Mouse (Mus musculus) heart, embryonic 15.5 days (tissue): Measurements from ENCODE around the gene Fabp1. TPM values are rescaled to one million over a fixed set of nuclear protein-coding genes. Genes with fewer than 3 reads are reported as not detected.

ENCODE experiments used
- ATAC-seq: fragments of 200-750 bp; cut with Nextera tagmentation; replicated peaks from 2 replicates; pipeline ENCODE4 v1.8.0; 2017; ENCODE audit warnings: low read depth, moderate TSS enrichment; ENCODE audit not compliant: insufficient number of reproducible peaks, insufficient read depth, low FRiP score
- H3K27ac ChIP-seq: fragments of 300-500 bp; sonication (generic); 2 replicates; pipeline ENCODE4 v1.5.1; 2015; ENCODE audit warnings: mild to moderate bottlenecking, inconsistent platforms
- H3K27me3 ChIP-seq: fragments of 300-500 bp; sonication (generic); 2 replicates; pipeline ENCODE4 v1.6.1; 2015; ENCODE audit warnings: inconsistent platforms
- H3K36me3 ChIP-seq: fragments of 300-500 bp; sonication (generic); 2 replicates; pipeline ENCODE4 v1.6.1; 2015; ENCODE audit warnings: mild to moderate bottlenecking, inconsistent platforms
- H3K4me1 ChIP-seq: fragments of 300-500 bp; sonication (generic); replicated peaks from 2 replicates; pipeline ENCODE4 v1.6.1; 2015; ENCODE audit warnings: inconsistent platforms
- H3K4me2 ChIP-seq: fragments of 300-500 bp; sonication (generic); 2 replicates; pipeline ENCODE4 v1.6.1; 2015; ENCODE audit warnings: inconsistent platforms, mild to moderate bottlenecking, moderate library complexity
- H3K4me3 ChIP-seq: fragments of 300-500 bp; sonication (generic); 2 replicates; pipeline ENCODE4 v1.5.1; 2015; ENCODE audit warnings: mild to moderate bottlenecking, inconsistent platforms
- H3K9ac ChIP-seq: fragments of 300-500 bp; sonication (generic); 2 replicates; pipeline ENCODE4 v1.6.1; 2015; ENCODE audit warnings: mild to moderate bottlenecking, inconsistent platforms
- H3K9me3 ChIP-seq: fragments of 300-500 bp; sonication (generic); replicated peaks from 2 replicates; pipeline ENCODE4 v1.6.1; 2016; ENCODE audit warnings: inconsistent platforms
- WGBS: fragments of 180-500 bp; shearing (Covaris S2); methylation state at CpG from one replicate; pipeline ENCODE4 v1.1.7; 2015; ENCODE audit warnings: mixed read lengths; 5-methylcytosine and 5-hydroxymethylcytosine counted together
- polyA plus RNA-seq: library from polyadenylated mRNA; unstranded; fragments of >200 nt; fragmentation: Nextera tagmentation; extraction: Ambion mirVana; gene quantifications from 2 replicates; pipeline ENCODE4 v1.2.1, GENCODE M21; 2015

Fabp1 gene
- polyA plus RNA-seq = 0.42 and 2.9 TPM in 2 replicates

DNA sequence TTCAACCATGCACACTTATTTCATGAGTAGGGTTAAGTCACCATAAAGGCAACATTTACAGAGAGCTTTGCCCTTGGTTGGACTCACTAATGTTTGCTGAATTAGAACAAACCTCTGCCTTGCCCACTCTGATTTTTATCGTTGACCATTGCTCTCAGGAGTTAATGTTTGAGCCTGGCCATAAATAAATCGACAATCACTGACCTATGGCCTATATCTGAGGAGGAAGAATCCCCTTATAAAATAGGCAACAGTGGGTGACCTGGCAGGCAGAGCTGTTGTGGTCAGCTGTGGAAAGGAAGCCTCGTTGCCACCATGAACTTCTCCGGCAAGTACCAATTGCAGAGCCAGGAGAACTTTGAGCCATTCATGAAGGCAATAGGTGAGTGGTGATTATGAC lies at the start of gene Fabp1:
Gene Fabp1, plus strand, starts transcription at position 216 of the 400 bp plus-strand sequence.
- Histone ChIP-seq H3K4me2 (no peak within 1 kb of the TSS), H3K9ac (no peak within 1 kb of the TSS), H3K4me1 (peaks cover 13% of the 10 kb centered on the region), H3K27me3 (no peaks in the 10 kb centered on the region), H3K9me3 (no peaks in the 10 kb centered on the region), H3K27ac (no peak within 1 kb of the TSS), H3K4me3 (no peak within 1 kb of the TSS), H3K36me3 (no peaks in the 10 kb centered on the region)
- 79% methylated on average over 4 of the region's 4 CpGs for WGBS
- no peak for ATAC-seq

DNA sequence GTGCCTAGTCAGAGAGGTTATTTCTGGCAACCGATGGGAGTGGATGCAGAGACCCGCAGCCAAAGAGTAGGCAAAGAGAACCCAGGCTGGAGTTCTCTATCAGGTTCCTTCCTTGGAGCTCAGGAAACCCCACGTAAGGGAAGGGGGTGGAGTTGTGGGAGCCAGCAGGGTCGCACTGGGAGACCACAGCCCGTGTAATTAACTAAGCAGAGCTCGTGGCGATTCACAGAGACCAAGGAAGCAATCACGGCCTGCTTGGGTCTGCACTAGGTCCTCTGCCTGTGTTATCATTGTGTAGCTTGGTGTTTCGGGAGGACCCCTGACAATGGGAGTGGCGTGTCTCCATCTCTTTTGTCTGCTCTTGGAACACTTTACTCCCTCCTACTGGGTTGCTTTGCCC lies 48.5 kb upstream of the Fabp1 start:
- no peak for ATAC-seq
- no peak overlapping the region for H3K4me3 ChIP-seq
- H3K9me3 ChIP-seq = no peaks in the 10 kb centered on the region
- no peaks in the 10 kb centered on the region for H3K36me3 ChIP-seq
- H3K27me3 ChIP-seq = no peaks in the 10 kb centered on the region
- H3K4me2 ChIP-seq = no peak overlapping the region
- H3K9ac ChIP-seq = no peak overlapping the region
- 39% methylated on average over 10 of the region's 10 CpGs for WGBS
- no peak overlapping the region for H3K27ac ChIP-seq
- H3K4me1 ChIP-seq = no peaks in the 10 kb centered on the region

DNA sequence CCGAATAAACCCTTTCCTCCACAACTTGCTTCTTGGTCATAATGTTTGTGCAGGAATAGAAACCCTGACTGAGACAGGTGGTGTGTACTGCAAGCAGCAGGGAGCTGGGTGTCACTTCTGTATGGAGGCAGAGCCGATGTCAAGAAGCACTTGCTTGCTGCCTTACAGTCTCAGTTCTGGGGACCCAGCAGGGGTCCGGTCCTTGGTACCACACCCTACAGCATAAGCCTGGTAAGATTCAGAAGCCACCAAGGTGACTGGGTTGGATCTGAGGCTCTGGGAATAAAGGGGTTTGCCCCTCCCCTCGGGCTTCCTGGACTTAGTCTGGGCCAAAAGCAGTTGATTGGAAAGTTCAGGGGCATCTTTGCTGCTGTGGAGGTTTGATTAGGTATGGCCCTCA lies 46.1 kb upstream of the Fabp1 start:
- no peak overlapping the region for H3K9ac ChIP-seq
- no peaks in the 10 kb centered on the region for H3K4me1 ChIP-seq
- no peak overlapping the region for H3K4me2 ChIP-seq
- H3K36me3 ChIP-seq = no peaks in the 10 kb centered on the region
- WGBS = 83% methylated on average over 4 of the region's 4 CpGs
- ATAC-seq = no peak
- H3K27ac ChIP-seq = no peak overlapping the region
- no peaks in the 10 kb centered on the region for H3K9me3 ChIP-seq
- H3K4me3 ChIP-seq = no peak overlapping the region
- H3K27me3 ChIP-seq = no peaks in the 10 kb centered on the region

DNA sequence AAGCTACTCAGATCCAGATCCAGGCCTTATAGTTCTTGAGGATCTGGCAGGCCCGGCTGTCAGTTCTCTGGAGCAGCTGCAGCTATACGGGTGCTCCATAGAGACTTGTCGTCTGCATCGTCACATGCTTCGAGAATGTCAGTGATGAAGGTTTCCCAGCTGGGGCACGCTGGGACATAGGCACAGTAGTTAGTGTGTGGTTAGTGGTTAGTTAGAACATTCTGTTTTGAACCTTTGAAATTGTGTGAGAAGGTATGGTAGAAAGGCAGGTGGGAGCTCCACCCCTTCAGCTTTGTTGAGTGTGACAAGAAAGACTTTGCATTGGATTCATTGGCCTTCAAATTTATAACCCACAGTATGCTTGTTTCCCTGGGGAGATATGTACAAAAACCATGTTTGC lies 44.8 kb upstream of the Fabp1 start:
- Histone ChIP-seq H3K27ac (no peak overlapping the region), H3K4me1 (no peaks in the 10 kb centered on the region), H3K9me3 (no peaks in the 10 kb centered on the region), H3K27me3 (no peaks in the 10 kb centered on the region), H3K4me3 (no peak overlapping the region), H3K9ac (no peak overlapping the region), H3K4me2 (no peak overlapping the region), H3K36me3 (no peaks in the 10 kb centered on the region)
- no peak for ATAC-seq
- 70% methylated on average over 6 of the region's 6 CpGs for WGBS

DNA sequence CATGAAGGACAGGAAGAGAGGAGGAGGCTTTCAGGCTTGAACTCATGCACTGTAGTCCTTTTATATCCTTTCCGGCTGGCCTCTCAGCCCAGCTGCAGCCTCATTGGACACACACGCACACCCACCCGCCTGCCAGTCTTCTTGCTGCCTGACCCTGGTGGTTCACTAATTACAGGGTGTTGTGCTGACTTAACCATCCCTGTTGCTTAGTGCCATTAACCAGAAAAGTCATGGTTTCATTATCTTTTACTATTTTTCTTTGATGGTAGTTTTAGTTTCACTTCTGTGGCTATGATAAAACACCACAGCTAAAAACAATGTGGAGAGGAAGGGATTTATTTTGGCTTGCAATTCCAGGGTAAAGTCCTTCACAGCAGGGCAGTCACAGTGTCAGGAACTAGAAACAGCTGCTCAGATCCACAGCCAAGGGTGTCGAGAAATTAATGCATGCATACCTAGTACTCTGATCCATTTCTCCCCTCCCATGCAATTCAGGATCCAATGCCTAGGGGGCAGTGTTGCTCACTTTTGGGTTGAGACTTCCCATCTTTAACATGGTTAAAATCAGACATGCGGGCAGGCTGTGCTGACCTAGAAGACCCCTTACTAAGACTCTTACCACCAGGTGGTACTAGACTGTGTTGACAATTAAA lies 42.8 kb upstream of the Fabp1 start:
- ATAC-seq = no peak

DNA sequence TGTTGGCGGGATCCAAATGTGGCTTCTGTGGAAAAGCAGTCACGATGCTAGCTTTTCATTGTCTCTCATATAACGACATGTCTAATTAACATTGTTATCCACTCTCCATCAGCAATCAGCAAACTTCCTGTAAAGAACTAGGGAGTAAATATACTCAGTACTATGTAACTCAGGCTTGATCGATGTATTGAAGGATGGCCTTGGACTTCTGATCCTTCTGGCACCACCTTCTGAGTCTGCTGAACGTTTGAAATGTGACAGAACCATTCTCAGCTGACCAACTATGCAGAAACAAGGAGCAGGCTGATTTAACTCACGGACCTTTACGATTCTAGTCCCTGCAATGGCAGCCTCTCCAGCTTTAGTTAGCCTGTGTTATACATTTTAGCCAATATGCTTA lies 38.3 kb upstream of the Fabp1 start:
- Histone ChIP-seq H3K27ac (no peak overlapping the region), H3K4me1 (0 out of 2 replicates have a peak, but pooled peaks cover 2% of the 10 kb centered on the region), H3K9ac (no peak overlapping the region), H3K9me3 (no peaks in the 10 kb centered on the region), H3K27me3 (no peaks in the 10 kb centered on the region), H3K4me2 (no peak overlapping the region), H3K4me3 (no peak overlapping the region), H3K36me3 (no peaks in the 10 kb centered on the region)
- no peak for ATAC-seq
- WGBS = 73% methylated on average over 7 of the region's 7 CpGs

More for the DNA sequence above, 42.8 kb upstream of the Fabp1 start:
- Histone ChIP-seq H3K4me3 (no peak overlapping the region), H3K27me3 (no peaks in the 10 kb centered on the region), H3K9ac (no peak overlapping the region), H3K4me2 (no peak overlapping the region), H3K27ac (no peak overlapping the region), H3K36me3 (no peaks in the 10 kb centered on the region), H3K9me3 (no peaks in the 10 kb centered on the region), H3K4me1 (no peaks in the 10 kb centered on the region)
- 83% methylated on average over 5 of the region's 5 CpGs for WGBS

DNA sequence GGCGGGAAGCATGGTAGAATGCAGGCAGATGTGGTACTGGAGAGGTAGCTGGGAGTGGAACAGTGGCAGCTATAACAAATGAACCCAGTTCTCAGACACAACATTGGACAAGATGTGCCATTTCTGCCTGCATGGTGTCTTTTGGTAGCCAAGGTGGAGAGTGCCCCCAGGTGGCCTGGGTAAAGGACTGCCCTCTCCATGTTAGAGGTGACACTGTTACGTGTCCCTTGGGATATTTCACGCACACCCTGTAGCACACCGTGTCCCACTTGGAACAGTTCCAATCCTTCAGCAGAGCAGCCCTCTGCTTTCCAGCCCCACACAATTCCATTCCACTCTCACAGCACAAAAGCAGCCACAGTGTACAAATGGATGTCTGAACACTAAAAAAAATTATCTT lies 37.4 kb upstream of the Fabp1 start:
- no peak overlapping the region for H3K4me2 ChIP-seq
- H3K27ac ChIP-seq = no peak overlapping the region
- no peaks in the 10 kb centered on the region for H3K27me3 ChIP-seq
- 50% methylated on average over 4 of the region's 4 CpGs for WGBS
- ATAC-seq = 0 out of 2 replicates have a peak, but pooled peaks have one; percentile 62
- no peaks in the 10 kb centered on the region for H3K36me3 ChIP-seq
- H3K4me3 ChIP-seq = no peak overlapping the region
- no peak overlapping the region for H3K9ac ChIP-seq
- H3K9me3 ChIP-seq = no peaks in the 10 kb centered on the region
- H3K4me1 ChIP-seq = 0 out of 2 replicates have a peak, but pooled peaks cover 2% of the 10 kb centered on the region

DNA sequence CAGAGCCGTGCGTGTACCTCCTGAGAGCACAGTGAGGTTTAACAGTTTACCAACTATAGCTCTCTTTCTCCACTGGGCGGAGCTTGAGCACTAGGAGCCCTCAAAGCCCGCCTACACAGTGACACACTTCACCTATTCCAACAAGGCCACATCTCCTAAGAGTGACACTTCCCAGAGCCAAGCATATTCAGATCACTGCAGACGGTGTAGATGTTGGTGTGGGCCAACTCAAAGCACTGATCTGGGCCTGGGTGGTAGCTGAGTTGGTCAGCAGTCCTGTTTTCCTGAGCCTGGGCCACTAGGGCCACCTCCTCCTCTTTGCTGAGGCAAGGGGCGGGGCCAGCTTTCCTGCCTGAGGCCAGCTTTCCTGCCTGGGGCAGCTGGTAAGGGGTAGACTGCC lies 35.2 kb upstream of the Fabp1 start:
- H3K4me2 ChIP-seq = no peak overlapping the region
- H3K9me3 ChIP-seq = no peaks in the 10 kb centered on the region
- H3K27ac ChIP-seq = no peak overlapping the region
- no peak overlapping the region for H3K4me3 ChIP-seq
- ATAC-seq = 0 out of 2 replicates have a peak, but pooled peaks have one; percentile 35
- no peaks in the 10 kb centered on the region for H3K36me3 ChIP-seq
- H3K9ac ChIP-seq = no peak overlapping the region
- no peaks in the 10 kb centered on the region for H3K27me3 ChIP-seq
- H3K4me1 ChIP-seq = 0 out of 2 replicates have a peak, but pooled peaks cover 2% of the 10 kb centered on the region
- 39% methylated on average over 6 of the region's 6 CpGs for WGBS

DNA sequence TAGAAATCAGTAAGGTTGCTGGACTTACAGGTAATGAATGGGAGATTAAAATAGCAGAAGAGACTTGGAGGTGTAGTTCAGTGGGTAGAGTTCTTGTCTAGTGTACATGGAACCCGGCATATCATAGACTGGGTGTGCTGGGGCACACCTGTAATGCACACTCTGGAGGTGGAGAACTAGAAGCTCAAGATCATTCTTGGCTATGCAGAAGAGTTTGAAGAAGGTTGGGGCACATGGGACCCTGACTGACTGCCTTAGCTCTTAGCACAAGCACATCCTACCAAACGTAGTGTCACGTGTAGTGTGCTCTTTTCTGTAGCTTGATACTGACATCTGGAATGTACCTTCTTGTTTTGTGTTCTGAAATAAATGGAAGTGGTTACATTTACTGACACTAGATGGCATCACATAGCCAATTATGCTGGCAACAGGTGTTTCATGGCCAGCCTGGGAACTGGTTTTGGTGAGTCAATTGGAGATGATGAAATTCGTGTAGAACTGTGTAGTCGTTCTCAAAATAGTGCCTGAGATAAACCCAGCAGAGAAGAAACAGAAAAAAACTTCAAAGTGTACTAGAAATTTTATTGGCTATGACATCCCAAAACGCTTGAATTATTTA lies 33.0 kb upstream of the Fabp1 start:
- Histone ChIP-seq H3K36me3 (no peaks in the 10 kb centered on the region), H3K9me3 (no peaks in the 10 kb centered on the region), H3K4me1 (0 out of 2 replicates have a peak, but pooled peaks cover 2% of the 10 kb centered on the region), H3K4me2 (no peak overlapping the region), H3K27ac (no peak overlapping the region), H3K27me3 (no peaks in the 10 kb centered on the region), H3K4me3 (no peak overlapping the region), H3K9ac (no peak overlapping the region)
- 24% methylated on average over 6 of the region's 6 CpGs for WGBS
- ATAC-seq = no peak

DNA sequence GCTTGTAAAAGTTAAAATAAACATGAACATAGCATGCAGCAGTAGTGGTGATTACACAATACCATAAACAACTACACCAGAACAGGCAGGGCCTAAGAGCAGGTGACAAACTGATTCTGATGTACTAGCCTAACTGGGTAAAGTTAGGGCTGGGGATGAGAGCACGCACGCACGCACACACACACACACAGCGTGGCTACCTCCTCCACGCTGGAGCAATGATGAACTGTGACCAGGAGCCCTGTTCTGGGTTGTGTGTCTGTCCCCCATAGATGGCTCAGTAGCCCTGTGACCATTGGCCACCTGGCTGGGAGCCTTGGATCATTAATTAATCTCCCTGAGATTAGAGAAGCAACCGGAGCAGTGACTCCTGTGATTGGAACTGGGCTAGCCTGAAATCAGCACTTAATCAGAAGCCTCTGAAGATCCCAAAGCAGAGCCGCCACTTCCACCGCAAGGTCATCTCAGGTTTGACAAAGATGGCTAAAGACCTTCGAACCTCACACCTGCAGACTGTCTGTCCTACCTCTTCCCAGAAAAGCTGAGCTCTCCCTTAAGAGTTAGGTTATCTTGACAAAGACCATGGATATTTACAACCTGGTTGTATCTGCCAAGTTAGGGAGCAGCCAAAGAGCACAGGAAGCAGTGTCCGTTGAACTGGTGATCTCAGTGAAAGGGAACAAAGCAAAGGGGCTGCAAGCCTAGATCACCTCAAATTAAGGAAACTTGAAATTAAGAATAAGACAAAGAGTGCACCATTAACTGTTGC lies 26.6 kb upstream of the Fabp1 start:
- Histone ChIP-seq H3K9ac (no peak overlapping the region), H3K4me1 (no peaks in the 10 kb centered on the region), H3K36me3 (no peaks in the 10 kb centered on the region), H3K4me2 (no peak overlapping the region), H3K27me3 (no peaks in the 10 kb centered on the region), H3K4me3 (no peak overlapping the region), H3K9me3 (no peaks in the 10 kb centered on the region), H3K27ac (no peak overlapping the region)
- ATAC-seq = no peak
- WGBS = 80% methylated on average over 10 of the region's 10 CpGs

DNA sequence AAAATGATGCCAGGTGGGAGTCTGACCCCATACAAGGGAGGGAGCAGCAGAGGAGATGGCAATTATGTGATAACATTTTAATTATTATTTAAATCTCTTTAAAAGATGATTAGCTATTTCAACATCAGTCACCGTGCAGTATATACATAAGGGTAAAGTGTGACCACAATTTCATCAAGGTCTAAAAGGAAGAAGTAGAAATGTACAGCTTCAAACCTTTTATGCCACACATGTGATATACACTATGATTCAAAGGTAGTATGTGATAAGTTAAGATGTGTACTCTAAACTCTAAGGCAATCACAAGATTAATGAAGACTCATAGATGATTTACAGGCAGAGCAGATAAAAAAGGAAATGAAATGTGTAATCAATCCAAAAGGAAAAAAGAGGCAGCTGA lies 19.0 kb upstream of the Fabp1 start:
- Histone ChIP-seq H3K4me2 (no peak overlapping the region), H3K4me1 (no peaks in the 10 kb centered on the region), H3K36me3 (no peaks in the 10 kb centered on the region), H3K9ac (no peak overlapping the region), H3K9me3 (no peaks in the 10 kb centered on the region), H3K4me3 (no peak overlapping the region), H3K27me3 (no peaks in the 10 kb centered on the region), H3K27ac (no peak overlapping the region)
- ATAC-seq = no peak
- WGBS = 82% methylated on average over 1 of the region's 1 CpGs
